Mouse (Mus musculus) Patski (cell line): ENCODE results near the gene Lbx1. TPM values are rescaled to one million over a fixed set of nuclear protein-coding genes. Genes with fewer than 3 reads are reported as not detected.
A peak's percentile ranks its signal among the peaks of the same experiment; 100 is the strongest.

Experiments used
- ATAC-seq: fragments of 100-300 bp; one replicate; pipeline ENCODE4 v1.8.0; 2021
- CTCF ChIA-PET: fragments of 350-600 bp; sonication (Branson Sonifier 250); formaldehyde crosslinking; loops from one replicate; lab custom pipeline; 2022; ENCODE audit warnings: inconsistent platforms; lab: Charles Lee
- POLR2A ChIA-PET: fragments of 350-600 bp; sonication (Branson Sonifier 250); formaldehyde crosslinking; loops from one replicate; lab custom pipeline; 2022; ENCODE audit warnings: antibody characterized with exemption, inconsistent platforms; lab: Charles Lee
- DNase-seq: peaks from one replicate; pipeline ENCODE4 v3.0.0-alpha.2; 2011; ENCODE audit warnings: low read depth, low spot score
- H3K27me3 ChIP-seq: fragments of 371-371 bp; one replicate; pipeline ENCODE4 v1.5.1; 2021
- CTCF ChIP-seq: fragments of 100-300 bp; IDR thresholded peaks from one replicate; pipeline ENCODE4 v1.5.1; 2021
- in situ Hi-C: fragments of 300-500 bp; cut with MboI; formaldehyde crosslinking; loops from 3 replicates; pipeline ENCODE4 v1.11.1; 2018; ENCODE audit warnings: low pct_unique_long_range_greater_than_20kb, mixed read lengths
- polyA plus RNA-seq: library from polyadenylated mRNA; unstranded; gene quantifications from one replicate; pipeline ENCODE4 v1.2.3, GENCODE M21; 2021

Lbx1 gene
- polyA plus RNA-seq, 1 experiment from 2014 or later: not detected

DNA sequence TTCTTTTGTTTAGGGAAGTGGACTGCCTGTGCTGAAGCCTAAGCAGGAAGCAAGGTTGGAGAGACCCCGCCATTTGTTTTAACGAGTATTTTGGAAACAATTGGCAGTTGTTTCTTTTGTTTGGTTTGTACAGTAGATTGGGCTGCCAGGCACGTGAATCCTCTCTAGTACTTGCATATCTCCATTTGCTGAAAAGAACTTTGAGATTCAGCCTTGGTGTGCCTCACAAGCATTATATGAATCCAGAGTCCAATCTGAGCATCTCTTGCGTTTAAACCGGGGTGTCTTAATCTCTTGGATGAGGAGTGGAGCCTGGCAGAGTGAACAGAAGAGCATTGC is 7.6 kb upstream of the Lbx1 start:
- POLR2A ChIA-PET: no interaction called here
- CTCF ChIA-PET: no interaction called here
- H3K27me3 ChIP-seq: peaks cover 66% of the 10 kb centered on the region
- ATAC-seq (no peak), DNase-seq (no peak)
- in situ Hi-C loops: no loop called here
- no peak for TF ChIP-seq CTCF

GRCm38 (mm10) chr19:45242348-45243263 is 7.0 kb upstream of the Lbx1 start:
- in situ Hi-C loops: no loop called here

DNA sequence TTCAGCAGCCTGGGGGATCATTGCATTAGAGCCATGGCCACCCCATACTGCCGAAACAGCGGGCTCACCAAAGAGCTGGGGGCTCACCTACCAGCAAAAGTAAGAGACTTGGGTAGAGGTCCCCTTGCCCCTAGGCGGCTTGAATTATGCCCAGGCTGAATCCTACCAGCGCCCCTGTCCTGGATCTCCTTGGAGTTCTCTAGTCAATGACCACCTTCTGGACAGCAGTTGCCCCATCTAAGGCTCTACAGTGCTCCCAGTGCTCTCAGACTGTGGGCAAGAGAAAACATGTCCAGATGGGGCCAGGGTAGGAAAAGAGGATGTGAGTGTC is 6.4 kb upstream of the Lbx1 start:
- H3K27me3 ChIP-seq: peaks cover 78% of the 10 kb centered on the region
- no peak for DNase-seq
- no peak for ATAC-seq
- no peak for TF ChIP-seq CTCF
- in situ Hi-C loops: no loop called here
- CTCF ChIA-PET: no interaction called here
- POLR2A ChIA-PET: no interaction called here

More at GRCm38 (mm10) chr19:45242348-45243263, 7.0 kb upstream of the Lbx1 start:
- DNase-seq (no peak), ATAC-seq (no peak)
- ChIA-PET POLR2A (no interaction called here), CTCF (no interaction called here)
- TF ChIP-seq CTCF: no peak
- H3K27me3 ChIP-seq: peaks cover 72% of the 10 kb centered on the region

GRCm38 (mm10) chr19:45240026-45240425 is 4.4 kb upstream of the Lbx1 start:
- in situ Hi-C loops: no loop called here
- TF ChIP-seq CTCF: no peak
- DNase-seq (no peak), ATAC-seq (no peak)
- peaks cover 91% of the 10 kb centered on the region for H3K27me3 ChIP-seq
- ChIA-PET CTCF (no interaction called here), POLR2A (interaction anchor here (1.7 kb wide), 1 partner anchor 61 kb away, joined by 4 read pairs; no protein-coding TSS in a partner anchor)

GRCm38 (mm10) chr19:45239191-45239590 is 3.6 kb upstream of the Lbx1 start:
- DNase-seq (no peak), ATAC-seq (no peak)
- TF ChIP-seq CTCF: no peak
- ChIA-PET CTCF (no interaction called here), POLR2A (interaction anchor here (1.7 kb wide), 1 partner anchor 62 kb away, joined by 4 read pairs; no protein-coding TSS in a partner anchor)
- peaks cover 91% of the 10 kb centered on the region for H3K27me3 ChIP-seq
- in situ Hi-C loops: no loop called here

- peaks cover 91% of the 10 kb centered on the region for H3K27me3 ChIP-seq
- CTCF ChIA-PET: no interaction called here
- POLR2A ChIA-PET: interaction anchor here (0.6 kb wide), 1 partner anchor 198 kb away, joined by 3 read pairs; no protein-coding TSS in a partner anchor
- DNase-seq (no peak), ATAC-seq (no peak)
- TF ChIP-seq CTCF: no peak
- in situ Hi-C loops: no loop called here
Observed at GRCm38 (mm10) chr19:45237665-45238209, 2.1 kb upstream of the Lbx1 start.

GRCm38 (mm10) chr19:45237099-45237498 is 1.5 kb upstream of the Lbx1 start:
- in situ Hi-C loops: no loop called here
- POLR2A ChIA-PET: interaction anchor here (0.6 kb wide), 1 partner anchor 198 kb away, joined by 3 read pairs; no protein-coding TSS in a partner anchor
- CTCF ChIA-PET: no interaction called here
- peaks cover 91% of the 10 kb centered on the region for H3K27me3 ChIP-seq
- no peak for DNase-seq
- no peak for ATAC-seq
- no peak for TF ChIP-seq CTCF

DNA sequence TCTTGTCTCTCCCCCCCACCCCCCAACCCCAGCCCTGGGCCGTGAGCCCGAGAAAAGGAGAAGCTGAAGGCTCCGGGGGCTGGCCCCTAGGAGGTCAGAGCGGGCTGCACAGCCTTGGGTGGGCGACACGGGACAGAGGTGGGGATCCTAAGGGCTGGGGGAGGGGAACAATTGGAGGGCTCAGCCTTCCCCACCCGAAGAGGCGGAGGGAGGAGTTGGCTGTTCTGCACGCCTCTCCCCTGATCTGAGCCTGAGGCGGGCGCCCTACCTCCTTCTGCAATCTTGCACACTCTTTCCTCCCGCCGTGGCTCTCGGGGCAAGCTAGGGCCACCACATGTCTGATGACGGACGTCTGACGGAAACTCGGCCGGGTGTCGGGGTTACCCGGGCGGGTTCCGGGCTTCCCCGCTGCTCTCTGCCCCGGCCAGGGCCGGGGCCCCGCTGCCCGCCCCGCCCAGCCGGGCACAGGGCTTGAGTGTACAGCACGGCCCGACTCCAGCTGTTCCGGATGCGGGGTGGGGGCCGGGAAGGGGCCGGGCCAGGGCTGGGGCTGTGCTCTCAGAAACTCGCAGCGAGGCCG is 841 bp upstream of the Lbx1 start:
- in situ Hi-C loops: no loop called here
- peaks cover 95% of the 10 kb centered on the region for H3K27me3 ChIP-seq
- TF ChIP-seq CTCF: no peak
- peak; percentile 19 for ATAC-seq
- POLR2A ChIA-PET: interaction anchor here (0.7 kb wide), 1 partner anchor 26 kb away, joined by 3 read pairs; no protein-coding TSS in a partner anchor
- CTCF ChIA-PET: no interaction called here
- DNase-seq: no peak

DNA sequence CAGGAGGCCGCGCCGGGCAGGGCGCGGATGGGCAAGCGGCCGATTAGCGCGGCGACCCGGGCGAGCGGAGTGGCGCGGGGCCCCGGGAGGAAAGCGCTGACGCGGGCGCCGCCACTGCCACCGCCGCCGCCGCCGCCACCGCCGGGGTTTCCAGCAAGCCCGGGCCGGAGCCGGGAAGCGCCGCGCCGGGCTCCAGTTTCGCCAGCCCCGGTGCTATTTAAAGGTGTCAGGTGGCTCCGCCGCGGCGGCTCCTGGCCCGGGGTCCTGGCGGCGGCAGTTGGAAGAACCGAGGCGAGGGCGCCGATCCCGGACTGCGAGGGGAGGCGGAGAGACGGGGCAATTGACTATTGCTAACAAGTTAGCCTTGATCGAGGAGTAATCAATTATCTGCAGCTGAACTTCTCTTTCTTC is 276 bp downstream of the Lbx1 start:
- no peak for TF ChIP-seq CTCF
- ATAC-seq: no peak
- in situ Hi-C loops: no loop called here
- peaks cover 93% of the 10 kb centered on the region for H3K27me3 ChIP-seq
- no peak for DNase-seq
- ChIA-PET POLR2A (no interaction called here), CTCF (no interaction called here)

- no peak for TF ChIP-seq CTCF
- H3K27me3 ChIP-seq: peaks cover 93% of the 10 kb centered on the region
- ChIA-PET POLR2A (no interaction called here), CTCF (no interaction called here)
- ATAC-seq (peak; percentile 6), DNase-seq (no peak)
- in situ Hi-C loops: no loop called here
Observed at GRCm38 (mm10) chr19:45234771-45235231, 811 bp downstream of the Lbx1 start.

GRCm38 (mm10) chr19:45234191-45234770 is 1.3 kb downstream of the Lbx1 start:
- in situ Hi-C loops: no loop called here
- peaks cover 93% of the 10 kb centered on the region for H3K27me3 ChIP-seq
- TF ChIP-seq CTCF: no peak
- CTCF ChIA-PET: no interaction called here
- DNase-seq (no peak), ATAC-seq (no peak)
- POLR2A ChIA-PET: no interaction called here
